Mouse (Mus musculus) liver, embryonic 18 days (tissue): ENCODE measurements around the gene Trpm8. TPM values are rescaled to one million over a fixed set of nuclear protein-coding genes. Genes with fewer than 3 reads are reported as not detected.

Experiments
- polyA plus RNA-seq: library from polyadenylated mRNA; depleted of rRNA; stranded (reverse); fragments of >200 nt; gene quantifications from 2 replicates; pipeline ENCODE4 v1.2.3, GENCODE M21; 2012; rRNA removed

Gene Trpm8
- not detected in 2 replicates for polyA plus RNA-seq

DNA sequence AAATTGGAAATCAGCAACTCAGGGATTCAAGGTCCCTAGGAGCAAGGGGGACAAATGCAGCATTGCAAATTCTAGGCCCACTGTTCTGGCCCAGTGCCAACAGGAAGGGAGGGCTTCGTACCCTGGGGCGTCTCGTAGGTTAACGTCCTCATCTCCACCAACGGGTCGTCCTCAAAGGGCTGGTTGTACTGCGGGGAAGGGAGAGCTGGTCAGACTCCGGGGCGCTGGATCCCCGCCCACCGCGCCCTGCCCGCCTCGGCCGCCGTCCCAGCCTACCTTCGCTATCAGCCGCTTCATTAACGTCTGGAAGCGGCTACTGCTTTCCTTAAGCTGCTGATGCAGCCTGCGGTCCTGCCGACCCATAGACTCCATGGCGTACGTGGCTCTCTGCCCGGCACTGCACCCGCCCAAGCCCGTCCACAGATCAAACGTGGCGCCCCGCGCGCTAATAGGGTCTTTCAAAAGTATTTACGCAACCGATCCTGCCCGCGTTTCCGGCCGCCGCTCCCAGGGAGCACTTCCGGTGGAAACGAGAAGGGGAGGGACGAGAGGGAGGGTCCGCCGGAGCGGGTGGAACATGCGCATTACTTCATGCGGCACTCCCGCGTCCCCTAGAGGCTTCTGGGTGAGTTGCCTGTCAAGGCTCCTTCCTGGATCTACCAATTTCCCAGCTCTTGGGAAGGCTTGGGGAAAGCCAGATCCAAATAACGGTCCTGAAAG is at the start of gene Trpm8, which contains the start of gene Hjurp:
TSS of gene Trpm8 (plus strand) at position 564 of the 720 bp plus-strand sequence.
TSS of gene Hjurp (minus strand) at position 536 of the 720 bp plus-strand sequence.

DNA sequence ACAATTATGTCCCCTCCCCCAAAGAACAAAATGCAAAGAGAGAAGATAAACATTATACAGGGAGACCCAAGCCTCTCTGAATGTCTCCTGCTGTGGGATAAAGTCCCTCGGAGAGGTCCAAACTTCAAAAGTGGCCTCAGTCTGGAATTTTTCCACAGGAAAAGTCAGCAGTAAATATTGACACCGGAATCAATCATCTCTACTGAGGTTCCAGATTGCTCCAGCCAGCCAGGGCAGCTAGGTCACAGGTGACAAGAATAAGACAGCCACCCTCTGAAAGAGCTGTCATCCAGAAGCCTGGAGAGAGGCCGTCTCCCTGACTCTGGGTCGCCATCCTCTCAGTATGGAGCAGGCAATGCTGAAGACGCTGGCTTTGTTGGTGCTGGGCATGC is 129.3 kb downstream of the Trpm8 start, which contains the start of gene Spp2:
TSS of gene Spp2 (plus strand) at position 155 of the 392 bp plus-strand sequence.

Other genes with a start within 250 kb of the Trpm8 start
- gene Ugt1a10, start 222.3 kb upstream of the Trpm8 start, polyA plus RNA-seq: 0.07 and 0.12 TPM in 2 replicates
- gene Ugt1a9, start 206.9 kb upstream of the Trpm8 start, polyA plus RNA-seq: 0.25 and 0.28 TPM in 2 replicates
- 0.01 and 0.02 TPM in 2 replicates for gene Ugt1a8, start 189.8 kb upstream of the Trpm8 start, polyA plus RNA-seq
- gene Ugt1a7c, start 182.6 kb upstream of the Trpm8 start, polyA plus RNA-seq: 2.7 and 3.7 TPM in 2 replicates
- gene Ugt1a6b, start 174.4 kb upstream of the Trpm8 start, polyA plus RNA-seq: 17.5 and 23.6 TPM in 2 replicates
- 20.2 and 26.6 TPM in 2 replicates for gene Ugt1a6a, start 142.9 kb upstream of the Trpm8 start, polyA plus RNA-seq
- gene Ugt1a5, start 111.6 kb upstream of the Trpm8 start, polyA plus RNA-seq: 0.37 and 0.50 TPM in 2 replicates
- gene Ugt1a2, start 77.1 kb upstream of the Trpm8 start, polyA plus RNA-seq: 0.06 and 0.12 TPM in 2 replicates
- 3.4 and 4.7 TPM in 2 replicates for gene Dnajb3, start 71.9 kb upstream of the Trpm8 start, polyA plus RNA-seq
- 78.8 and 129 TPM in 2 replicates for gene Ugt1a1, start 65.7 kb upstream of the Trpm8 start, polyA plus RNA-seq
- gene Mroh2a, start 50.7 kb upstream of the Trpm8 start, polyA plus RNA-seq: 3.6 and 4.9 TPM in 2 replicates
- 54.5 and 64.0 TPM in 2 replicates for gene Hjurp, start within 50 bp of the Trpm8 start, polyA plus RNA-seq
- 354 and 439 TPM in 2 replicates for gene Spp2, start 129.3 kb downstream of the Trpm8 start, polyA plus RNA-seq
- gene Glrp1, start 232.4 kb downstream of the Trpm8 start, polyA plus RNA-seq: 0.05 and 0.14 TPM in 2 replicates